Mouse (Mus musculus) heart, embryonic 11.5 days (tissue): ENCODE data around the gene Syna. TPM values are rescaled to one million over a fixed set of nuclear protein-coding genes. Genes with fewer than 3 reads are reported as not detected.

Experiments
- ATAC-seq: fragments of 200-750 bp; cut with Nextera tagmentation; replicated peaks from 2 replicates; pipeline ENCODE4 v1.8.0; 2017; ENCODE audit warnings: moderate library complexity; ENCODE audit not compliant: insufficient number of reproducible peaks, low FRiP score, low TSS enrichment
- H3K27ac ChIP-seq: fragments of 300-500 bp; sonication (generic); 2 replicates; pipeline ENCODE4 v1.5.1; 2014; ENCODE audit warnings: mild to moderate bottlenecking, low read depth, low read length
- H3K27me3 ChIP-seq: fragments of 300-500 bp; sonication (generic); 2 replicates; pipeline ENCODE4 v1.6.1; 2014; ENCODE audit warnings: mild to moderate bottlenecking, low read length, mixed read lengths; ENCODE audit not compliant: control insufficient read depth, insufficient read depth
- H3K36me3 ChIP-seq: fragments of 300-500 bp; sonication (generic); 2 replicates; pipeline ENCODE4 v1.6.1; 2014; ENCODE audit warnings: mild to moderate bottlenecking, low read length, moderate library complexity, mixed read lengths; ENCODE audit not compliant: control insufficient read depth, insufficient read depth
- H3K4me1 ChIP-seq: fragments of 300-500 bp; sonication (generic); 2 replicates; pipeline ENCODE4 v1.6.1; 2014; ENCODE audit warnings: low read length; ENCODE audit not compliant: control insufficient read depth, insufficient read depth
- H3K4me2 ChIP-seq: fragments of 300-500 bp; sonication (generic); 2 replicates; pipeline ENCODE4 v1.6.1; 2014; ENCODE audit warnings: mild to moderate bottlenecking, moderate library complexity
- H3K4me3 ChIP-seq: fragments of 300-500 bp; sonication (generic); 2 replicates; pipeline ENCODE4 v1.5.1; 2014; ENCODE audit warnings: low read depth, low read length
- H3K9ac ChIP-seq: fragments of 300-500 bp; sonication (generic); 2 replicates; pipeline ENCODE4 v1.6.1; 2014; ENCODE audit warnings: mild to moderate bottlenecking, low read depth, low read length, moderate library complexity
- H3K9me3 ChIP-seq: fragments of 300-500 bp; sonication (generic); replicated peaks from 2 replicates; pipeline ENCODE4 v1.6.1; 2016; ENCODE audit warnings: low read length; ENCODE audit not compliant: control insufficient read depth
- WGBS: fragments of 180-500 bp; shearing (Covaris S2); extraction: QIAGEN DNeasy Blood & Tissue Kit; methylation state at CpG from one replicate; pipeline ENCODE4 v1.1.7; 2014; ENCODE audit not compliant: insufficient replicate concordance; 5-methylcytosine and 5-hydroxymethylcytosine counted together
- polyA plus RNA-seq: library from polyadenylated mRNA; unstranded; fragments of >200 nt; fragmentation: Nextera tagmentation; extraction: Ambion mirVana; gene quantifications from 2 replicates; pipeline ENCODE4 v1.2.1, GENCODE M21; 2014

The Syna gene
- polyA plus RNA-seq, 1 experiment from 2014 or later = not detected

DNA sequence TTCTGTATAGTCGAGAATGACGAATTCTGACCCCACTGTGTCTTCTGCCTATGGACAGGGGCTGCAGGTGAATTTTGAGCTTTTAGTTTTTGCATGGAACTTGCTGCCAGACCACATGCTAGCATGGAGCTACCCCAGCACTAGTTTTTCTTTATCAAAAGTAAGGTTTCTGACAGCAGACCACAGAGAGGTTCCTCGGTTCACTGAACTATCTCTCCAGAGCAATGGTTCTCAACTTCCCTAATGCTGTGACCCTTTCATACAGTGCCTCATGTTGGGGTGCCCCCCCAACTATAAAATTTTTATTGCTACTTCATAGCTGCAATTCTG is 23.9 kb upstream of the Syna start:
- Histone ChIP-seq H3K4me1 (0 out of 2 replicates have a peak, but pooled peaks cover 5% of the 10 kb centered on the region), H3K9ac (no peak overlapping the region), H3K4me2 (peak overlapping the region; percentile 87), H3K9me3 (no peaks in the 10 kb centered on the region), H3K4me3 (no peak overlapping the region), H3K27me3 (no peaks in the 10 kb centered on the region), H3K36me3 (no peaks in the 10 kb centered on the region; the same call in 1 of the 2 replicates), H3K27ac (no peak overlapping the region)
- no peak for ATAC-seq
- WGBS = 77% methylated on average over 3 of the region's 3 CpGs

DNA sequence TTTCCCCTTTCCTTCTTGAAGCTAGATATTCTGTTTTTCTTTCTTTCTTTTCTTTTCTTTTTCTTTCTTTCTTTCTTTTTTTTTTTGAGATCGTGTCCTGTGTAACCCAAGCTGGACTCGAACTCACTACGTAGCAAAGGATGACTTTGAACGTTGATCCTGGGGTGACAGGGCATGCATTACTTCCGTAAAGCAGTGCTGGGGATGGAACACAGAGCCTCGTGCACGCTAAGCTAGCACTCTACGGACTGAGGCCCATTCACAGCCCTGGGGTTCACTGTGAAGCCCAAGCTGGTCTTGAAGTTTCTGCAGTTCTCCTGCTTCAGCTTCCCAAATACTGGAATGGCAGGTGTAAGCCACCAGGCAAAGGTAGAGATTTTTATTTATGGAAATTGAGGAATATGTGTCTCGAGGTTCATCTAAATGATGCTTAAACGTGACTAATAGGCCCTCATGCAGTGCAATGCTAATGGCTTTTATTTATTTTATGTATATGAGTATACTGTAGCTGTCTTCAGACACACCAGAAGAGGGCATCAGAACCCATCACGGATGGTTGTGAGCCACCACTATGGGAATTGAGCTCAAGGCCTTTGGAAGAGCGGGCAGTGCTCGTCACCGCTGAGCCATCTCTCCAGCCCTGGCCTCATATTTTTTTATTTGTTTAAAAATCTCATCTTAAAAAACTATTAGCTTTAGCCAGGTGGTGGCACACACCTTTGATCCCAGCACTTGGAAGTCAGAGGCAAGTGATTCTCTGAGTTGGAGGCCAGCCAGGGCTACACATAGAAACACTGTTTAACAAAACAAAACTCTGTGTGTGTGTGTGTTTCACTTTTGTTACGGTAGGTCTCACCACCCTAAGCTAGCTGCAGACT is 23.3 kb upstream of the Syna start:
- no peaks in the 10 kb centered on the region for H3K9me3 ChIP-seq
- 33% methylated on average over 15 of the region's 15 CpGs for WGBS
- ATAC-seq = no peak
- H3K4me3 ChIP-seq = peak overlapping the region; percentile 91
- no peaks in the 10 kb centered on the region for H3K27me3 ChIP-seq
- H3K27ac ChIP-seq = 0 out of 2 replicates have a peak overlapping the region, but pooled peaks have one; percentile 51
- H3K4me2 ChIP-seq = peak overlapping the region; percentile 87
- H3K4me1 ChIP-seq = 0 out of 2 replicates have a peak, but pooled peaks cover 5% of the 10 kb centered on the region
- H3K36me3 ChIP-seq = no peaks in the 10 kb centered on the region; the same call in 1 of the 2 replicates
- peak overlapping the region; percentile 83 for H3K9ac ChIP-seq

- peak overlapping the region; percentile 91 for H3K4me3 ChIP-seq
- peak overlapping the region; percentile 83 for H3K9ac ChIP-seq
- peak; percentile 90 for ATAC-seq
- H3K27ac ChIP-seq = peak overlapping the region; percentile 51; the same call in 1 of the 2 replicates
- 8% methylated on average over 28 of the region's 30 CpGs for WGBS
- H3K9me3 ChIP-seq = no peaks in the 10 kb centered on the region
- peak overlapping the region; percentile 87 for H3K4me2 ChIP-seq
- no peaks in the 10 kb centered on the region; the same call in 1 of the 2 replicates for H3K36me3 ChIP-seq
- no peaks in the 10 kb centered on the region for H3K27me3 ChIP-seq
- 0 out of 2 replicates have a peak, but pooled peaks cover 5% of the 10 kb centered on the region for H3K4me1 ChIP-seq
Measured at GRCm38 (mm10) chr5:134582221-134582907, 22.4 kb upstream of the Syna start.

DNA sequence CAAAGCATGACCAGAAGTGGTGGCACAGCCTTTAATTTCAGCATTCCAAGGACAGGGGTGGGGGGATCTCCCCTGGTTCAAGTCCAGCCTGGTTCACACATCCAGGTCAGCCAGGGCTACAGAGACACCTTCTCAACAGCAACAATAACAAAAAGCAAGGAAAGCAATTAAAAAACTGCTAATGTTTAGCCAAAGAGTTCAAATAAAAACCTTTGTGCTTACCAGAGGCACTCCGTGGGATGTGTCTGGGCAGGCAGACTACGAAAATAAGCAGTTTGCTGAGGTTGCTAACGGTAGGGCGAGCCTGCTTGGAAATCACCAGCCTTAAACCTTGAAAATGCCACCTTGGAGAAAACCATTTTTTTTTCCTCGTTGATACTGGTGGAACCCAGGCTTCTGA is 21.2 kb upstream of the Syna start, which contains the start of gene Rfc2:
Gene Rfc2 (plus strand): TSS at position 221 of the 400 bp plus-strand sequence.
- no peak within 1 kb of the TSS for H3K4me3 ChIP-seq
- H3K27ac ChIP-seq = no peak within 1 kb of the TSS
- 0 out of 2 replicates have a peak, but pooled peaks cover 5% of the 10 kb centered on the region for H3K4me1 ChIP-seq
- H3K36me3 ChIP-seq = no peaks in the 10 kb centered on the region
- no peaks in the 10 kb centered on the region for H3K27me3 ChIP-seq
- 78% methylated on average over 5 of the region's 5 CpGs for WGBS
- H3K9me3 ChIP-seq = no peaks in the 10 kb centered on the region
- H3K9ac ChIP-seq = no peak within 1 kb of the TSS
- no peak within 1 kb of the TSS for H3K4me2 ChIP-seq
- no peak for ATAC-seq

GRCm38 (mm10) chr5:134579135-134579534 is 19.2 kb upstream of the Syna start:
- no peaks in the 10 kb centered on the region for H3K9me3 ChIP-seq
- WGBS = 66% methylated on average over 3 of the region's 3 CpGs
- ATAC-seq = no peak
- no peak overlapping the region for H3K4me3 ChIP-seq
- no peak overlapping the region for H3K9ac ChIP-seq
- no peaks in the 10 kb centered on the region for H3K36me3 ChIP-seq
- no peaks in the 10 kb centered on the region for H3K27me3 ChIP-seq
- 0 out of 2 replicates have a peak, but pooled peaks cover 5% of the 10 kb centered on the region for H3K4me1 ChIP-seq
- H3K27ac ChIP-seq = no peak overlapping the region
- no peak overlapping the region for H3K4me2 ChIP-seq

DNA sequence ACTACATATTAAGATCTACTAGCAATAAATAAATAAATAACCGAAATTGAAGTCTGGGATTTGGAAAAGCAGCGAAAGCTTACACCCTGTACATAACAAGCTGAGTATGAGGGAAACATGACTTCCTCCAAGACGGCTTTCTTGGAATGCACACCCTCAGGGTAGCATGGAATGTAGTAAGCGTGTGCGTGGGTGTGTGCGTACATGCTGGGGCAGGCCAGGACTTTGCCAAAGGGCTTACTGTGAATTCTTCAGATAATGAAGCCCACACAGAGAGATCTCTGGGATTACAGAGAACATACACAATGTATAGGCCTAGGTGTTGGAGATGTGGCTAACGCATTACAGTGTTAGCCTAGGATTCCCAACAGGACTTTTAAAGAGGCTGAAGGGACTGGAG is 17.6 kb upstream of the Syna start:
- Histone ChIP-seq H3K4me1 (no peaks in the 10 kb centered on the region), H3K9me3 (no peaks in the 10 kb centered on the region), H3K27ac (no peak overlapping the region), H3K9ac (no peak overlapping the region), H3K4me3 (no peak overlapping the region), H3K36me3 (no peaks in the 10 kb centered on the region), H3K27me3 (no peaks in the 10 kb centered on the region), H3K4me2 (no peak overlapping the region)
- WGBS = 82% methylated on average over 7 of the region's 7 CpGs
- no peak for ATAC-seq

GRCm38 (mm10) chr5:134576517-134577220 is 16.7 kb upstream of the Syna start:
- no peaks in the 10 kb centered on the region for H3K9me3 ChIP-seq
- no peaks in the 10 kb centered on the region for H3K27me3 ChIP-seq
- no peak overlapping the region for H3K27ac ChIP-seq
- H3K4me2 ChIP-seq = no peak overlapping the region
- H3K36me3 ChIP-seq = no peaks in the 10 kb centered on the region
- no peak overlapping the region for H3K9ac ChIP-seq
- H3K4me3 ChIP-seq = no peak overlapping the region
- no peak for ATAC-seq
- no peaks in the 10 kb centered on the region for H3K4me1 ChIP-seq
- 73% methylated on average over 14 of the region's 14 CpGs for WGBS

GRCm38 (mm10) chr5:134575833-134576232 is 15.9 kb upstream of the Syna start:
- no peak overlapping the region for H3K9ac ChIP-seq
- WGBS = 90% methylated on average over 5 of the region's 5 CpGs
- H3K27ac ChIP-seq = no peak overlapping the region
- no peaks in the 10 kb centered on the region; the same call in 1 of the 2 replicates for H3K9me3 ChIP-seq
- no peak for ATAC-seq
- no peaks in the 10 kb centered on the region for H3K36me3 ChIP-seq
- H3K4me2 ChIP-seq = no peak overlapping the region
- H3K27me3 ChIP-seq = no peaks in the 10 kb centered on the region
- no peaks in the 10 kb centered on the region for H3K4me1 ChIP-seq
- no peak overlapping the region for H3K4me3 ChIP-seq
